Mouse (Mus musculus): Measurements from ENCODE around the gene Serpinb1c.

- TF ChIP-seq POLR2AphosphoS2 (IDR thresholded peaks at IDR 0.05; ENCODE audit: insufficient read length, low read depth) (no peak), MYOD1 (IDR thresholded peaks at IDR 0.05; ENCODE audit: control insufficient read depth in 1 of 3, insufficient read length in 2 of 3, low read depth in 2 of 3) (no peak), POLR2A (IDR thresholded peaks at IDR 0.05; ENCODE audit: insufficient read length, low read depth) (no peak), CEBPB (IDR thresholded peaks at IDR 0.05; ENCODE audit: insufficient read depth, poor library complexity, severe bottlenecking) (no peak), USF1 (IDR thresholded peaks at IDR 0.05; ENCODE audit: low read depth) (no peak)
Measured at GRCm38 (mm10) chr13:32867030-32867429, 31.0 kb downstream of the Serpinb1c start.

Data from myocyte (in vitro differentiated cells).